Mouse (Mus musculus) liver, postnatal 0 days (tissue): ENCODE measurements around the gene Ccdc105.

Experiments used
- CTCF ChIP-seq: sonication (generic); IDR thresholded peaks from 2 replicates; pipeline ENCODE4 v1.5.1; 2016; ENCODE audit warnings: antibody characterized with exemption, low read depth
- EP300 ChIP-seq: IDR thresholded peaks from 2 replicates; pipeline ENCODE4 v1.6.1; 2016; ENCODE audit warnings: antibody characterized with exemption, low read depth, mild to moderate bottlenecking

DNA sequence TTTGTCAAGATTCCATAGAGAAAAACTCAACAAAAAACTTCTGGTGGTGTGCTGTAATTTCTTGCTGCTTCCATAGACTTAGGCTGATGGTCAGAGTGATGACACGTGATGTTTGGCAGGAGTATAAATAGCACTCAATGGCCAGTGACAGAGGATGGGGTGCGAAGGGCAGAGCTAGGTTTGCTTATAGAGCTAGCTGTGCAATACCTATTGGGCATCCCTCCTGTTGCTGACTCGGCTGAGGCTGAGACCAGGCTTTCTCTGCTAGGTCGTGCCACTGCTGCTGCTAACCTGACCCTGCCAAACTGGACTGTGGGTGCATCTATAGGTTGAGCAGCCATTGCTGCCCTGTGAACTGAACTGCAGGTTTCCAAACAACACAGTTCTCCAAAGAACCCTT, 13.0 kb downstream of the Ccdc105 start:
- TF ChIP-seq EP300 (no peak), CTCF (no peak)
